Mouse (Mus musculus): ENCODE results near the gene Pip4k2c.

- TF ChIP-seq CTCF (IDR thresholded peaks at IDR 0.05) (no peak), EP300 (IDR thresholded peaks at IDR 0.05) (no peak)
These were observed 38.0 kb downstream of the Pip4k2c start for GRCm38 (mm10) chr10:127173148-127174065.
